Mouse (Mus musculus) MEL (cell line): ENCODE measurements around the gene Rin1. TPM values are rescaled to one million over a fixed set of nuclear protein-coding genes. Genes with fewer than 3 reads are reported as not detected.
A peak's percentile ranks its signal among the peaks of the same experiment; 100 is the strongest.

Experiments used
- DNase-seq: peaks from one replicate; pipeline ENCODE4 v3.0.0; 2011; ENCODE audit warnings: low read depth, low spot score
- H3K27ac ChIP-seq: 2 replicates; pipeline ENCODE4 v1.5.1; 2012; ENCODE audit warnings: low read depth, mild to moderate bottlenecking, control low read depth, low read length, moderate library complexity; ENCODE audit not compliant: control insufficient read depth
- H3K27me3 ChIP-seq, 2 experiments: fragments of 150-350 bp in 1 of 2; sonication (generic) in 1 of 2; 2 replicates each; pipeline ENCODE4 v1.6.1; 2012; ENCODE audit warnings: low read length in 2 of 2, mild to moderate bottlenecking in 2 of 2, improper control_type of control experiment in 1 of 2, moderate library complexity in 1 of 2; ENCODE audit not compliant: insufficient read depth in 2 of 2, control insufficient read depth in 1 of 2
- H3K36me3 ChIP-seq, 2 experiments: 2 replicates each; pipeline ENCODE4 v1.6.1; 2012 to 2014; ENCODE audit warnings: low read length in 2 of 2, improper control_type of control experiment in 1 of 2, inconsistent platforms in 1 of 2, mild to moderate bottlenecking in 1 of 2; ENCODE audit not compliant: insufficient read depth in 2 of 2, control insufficient read depth in 1 of 2
- H3K4me1 ChIP-seq, 2 experiments: fragments of 150-350 bp in 1 of 2; sonication (generic) in 1 of 2; 2 replicates each; pipeline ENCODE4 v1.6.1; 2012; ENCODE audit warnings: low read length in 2 of 2, improper control_type of control experiment in 1 of 2, mild to moderate bottlenecking in 1 of 2; ENCODE audit not compliant: insufficient read depth in 2 of 2, control insufficient read depth in 1 of 2
- H3K4me3 ChIP-seq, 2 experiments: fragments of 150-350 bp in 1 of 2; sonication (generic) in 1 of 2; 2 replicates each; pipeline ENCODE4 v1.5.1; 2012; ENCODE audit warnings: low read depth in 2 of 2, low read length in 2 of 2, mild to moderate bottlenecking in 2 of 2, moderate library complexity in 2 of 2, control low read depth in 1 of 2, improper control_type of control experiment in 1 of 2; ENCODE audit not compliant: control insufficient read depth in 1 of 2, insufficient read depth in 1 of 2
- H3K79me2 ChIP-seq: 2 replicates; pipeline ENCODE4 v1.6.1; 2012; ENCODE audit warnings: mild to moderate bottlenecking, low read length, moderate library complexity; ENCODE audit not compliant: control insufficient read depth, poor library complexity, insufficient read depth
- H3K9ac ChIP-seq: 2 replicates; pipeline ENCODE4 v1.6.1; 2012; ENCODE audit warnings: low read depth, mild to moderate bottlenecking, control low read depth, low read length, moderate library complexity; ENCODE audit not compliant: control insufficient read depth, poor library complexity, severe bottlenecking
- H3K9me3 ChIP-seq: fragments of 150-350 bp; sonication (generic); replicated peaks from 2 replicates; pipeline ENCODE4 v1.6.1; 2012; ENCODE audit warnings: mild to moderate bottlenecking, low read length, improper control_type of control experiment, moderate library complexity; ENCODE audit not compliant: insufficient read depth
- CHD1 ChIP-seq: IDR thresholded peaks from 2 replicates; pipeline ENCODE4 v1.6.1; 2012; ENCODE audit warnings: low read depth, mild to moderate bottlenecking, inconsistent platforms, low read length, improper control_type of control experiment
- CHD2 ChIP-seq: IDR thresholded peaks from 2 replicates; pipeline ENCODE4 v1.6.1; 2011; ENCODE audit warnings: low read length, improper control_type of control experiment
- CTCF ChIP-seq, 3 experiments: IDR thresholded peaks in 2 of 3; conservative IDR thresholded peaks in 1 of 3; 2 replicates each; pipeline ENCODE4 v1.5.1; 2011 to 2012; ENCODE audit warnings: low read length in 3 of 3, low read depth in 2 of 3, mild to moderate bottlenecking in 2 of 3, improper control_type of control experiment in 1 of 3, inconsistent platforms in 1 of 3, mixed read lengths in 1 of 3, moderate library complexity in 1 of 3; ENCODE audit not compliant: control insufficient read depth in 1 of 3, insufficient read depth in 1 of 3, poor library complexity in 1 of 3, severe bottlenecking in 1 of 3
- GABPA ChIP-seq: IDR thresholded peaks from 2 replicates; pipeline ENCODE4 v1.6.1; 2012; ENCODE audit warnings: low read depth, mild to moderate bottlenecking, inconsistent platforms, low read length, improper control_type of control experiment, moderate library complexity
- GATA1 ChIP-seq: IDR thresholded peaks from 2 replicates; pipeline ENCODE4 v1.6.1; 2011; ENCODE audit warnings: low read depth, low read length, improper control_type of control experiment
- JUND ChIP-seq: IDR thresholded peaks from 2 replicates; pipeline ENCODE4 v1.6.1; 2011; ENCODE audit warnings: low read depth, mild to moderate bottlenecking, improper control_type of control experiment, low read length
- MAX ChIP-seq: IDR thresholded peaks from 2 replicates; pipeline ENCODE4 v1.6.1; 2011; ENCODE audit warnings: low read length, improper control_type of control experiment
- MAZ ChIP-seq: IDR thresholded peaks from 2 replicates; pipeline ENCODE4 v1.6.1; 2012; ENCODE audit warnings: low read depth, mild to moderate bottlenecking, inconsistent platforms, low read length, improper control_type of control experiment
- MYC ChIP-seq: IDR thresholded peaks from 2 replicates; pipeline ENCODE4 v1.6.1; 2011; ENCODE audit warnings: low read depth, mild to moderate bottlenecking, low read length, improper control_type of control experiment, moderate library complexity
- NRF1 ChIP-seq: IDR thresholded peaks from 2 replicates; pipeline ENCODE4 v1.6.1; 2014; ENCODE audit warnings: low read depth, mild to moderate bottlenecking, inconsistent platforms, low read length, improper control_type of control experiment, moderate library complexity; ENCODE audit not compliant: poor library complexity, insufficient read depth, severe bottlenecking
- RAD21 ChIP-seq: IDR thresholded peaks from 2 replicates; pipeline ENCODE4 v1.6.1; 2011; ENCODE audit warnings: mild to moderate bottlenecking, low read depth, low read length, improper control_type of control experiment
- RCOR1 ChIP-seq: IDR thresholded peaks from 2 replicates; pipeline ENCODE4 v1.6.1; 2012; ENCODE audit warnings: low read depth, mild to moderate bottlenecking, inconsistent platforms, low read length, improper control_type of control experiment
- SMC3 ChIP-seq: IDR thresholded peaks from 2 replicates; pipeline ENCODE4 v1.6.1; 2011; ENCODE audit warnings: low read depth, low read length, improper control_type of control experiment
- TCF12 ChIP-seq: IDR thresholded peaks from 2 replicates; pipeline ENCODE4 v1.6.1; 2014; ENCODE audit warnings: low read depth, mild to moderate bottlenecking, inconsistent platforms, low read length, improper control_type of control experiment, moderate library complexity
- ZC3H11A ChIP-seq: IDR thresholded peaks from 2 replicates; pipeline ENCODE4 v1.6.1; 2012; ENCODE audit warnings: low read depth, mild to moderate bottlenecking, inconsistent platforms, low read length, improper control_type of control experiment
- ZMIZ1 ChIP-seq: IDR thresholded peaks from 2 replicates; pipeline ENCODE4 v1.6.1; 2012; ENCODE audit warnings: low read depth, mild to moderate bottlenecking, inconsistent platforms, low read length, improper control_type of control experiment, moderate library complexity
- polyA plus RNA-seq, 2 experiments: library from polyadenylated mRNA; stranded (reverse) in 1 of 2; unstranded in 1 of 2; fragments of >175 nt in 1 of 2; fragments of >200 nt in 1 of 2; gene quantifications; 2 replicates each; pipeline versions ENCODE4 v1.2.1 to v1.2.4; 2012; ENCODE audit warnings: low replicate concordance in 2 of 2, low read depth in 1 of 2; ENCODE audit not compliant: insufficient read length in 2 of 2, insufficient read depth in 1 of 2, missing spikeins in 1 of 2
- total RNA-seq: library from RNA; depleted of rRNA; stranded (reverse); fragments of 300-350 nt; gene quantifications from 2 replicates; pipeline ENCODE4 v1.2.3, GENCODE M21; 2012

Gene Rin1
- total and polyA plus RNA-seq, 3 experiments = 0.42 to 1.3 TPM; not detected in 1

GRCm38 (mm10) chr19:5079279-5079678 lies 29.0 kb downstream of the Rin1 start:
- H3K79me2 ChIP-seq = no peaks in the 10 kb centered on the region
- no peak overlapping the region for H3K9ac ChIP-seq
- H3K36me3 ChIP-seq = no peaks in the 10 kb centered on the region
- peak; percentile 2 to 49 (median 13); a peak in 2 of 6 replicates for TF ChIP-seq CTCF (IDR thresholded peaks at IDR 0.05 in 2 of 3, conservative IDR thresholded peaks at IDR 0.05 in 1 of 3; ENCODE audit: control insufficient read depth in 1 of 3, insufficient read depth in 1 of 3, low read depth in 2 of 3, low read length in 3 of 3, poor library complexity in 1 of 3, severe bottlenecking in 1 of 3)
- TF ChIP-seq RAD21 = peak; percentile 33
- TF ChIP-seq GATA1 = no peak
- no peak for TF ChIP-seq JUND
- TF ChIP-seq CHD2 = no peak
- peak; percentile 35 for TF ChIP-seq SMC3
- no peak for TF ChIP-seq TCF12
- TF ChIP-seq MAX = no peak
- no peak for TF ChIP-seq CHD1
- TF ChIP-seq RCOR1 = no peak
- no peak for TF ChIP-seq NRF1
- peak; percentile 29; the same call in 1 of the 2 replicates for TF ChIP-seq MYC
- no peak overlapping the region for H3K4me3 ChIP-seq
- H3K4me1 ChIP-seq = no peaks in the 10 kb centered on the region
- H3K9me3 ChIP-seq = no peaks in the 10 kb centered on the region
- no peak for DNase-seq
- peaks cover 0 to 6% of the 10 kb centered on the region in 2 experiments; a peak in 2 of 4 replicates for H3K27me3 ChIP-seq
- H3K27ac ChIP-seq = no peak overlapping the region

GRCm38 (mm10) chr19:5082005-5082404 lies 31.7 kb downstream of the Rin1 start:
- Histone ChIP-seq H3K79me2 (no peaks in the 10 kb centered on the region), H3K36me3 (no peaks in the 10 kb centered on the region), H3K4me1 (no peaks in the 10 kb centered on the region), H3K27me3 (peaks cover 5 to 20% of the 10 kb centered on the region in 2 experiments), H3K4me3 (no peak overlapping the region), H3K9ac (no peak overlapping the region), H3K27ac (no peak overlapping the region), H3K9me3 (no peaks in the 10 kb centered on the region)
- TF ChIP-seq GABPA (no peak), MAZ (no peak), RCOR1 (no peak), ZMIZ1 (no peak), RAD21 (no peak), CTCF (IDR thresholded peaks at IDR 0.05 in 2 of 3, conservative IDR thresholded peaks at IDR 0.05 in 1 of 3; ENCODE audit: control insufficient read depth in 1 of 3, insufficient read depth in 1 of 3, low read depth in 2 of 3, low read length in 3 of 3, poor library complexity in 1 of 3, severe bottlenecking in 1 of 3) (no peak), ZC3H11A (no peak)
- no peak for DNase-seq
